Mouse (Mus musculus) left cerebral cortex, adult 9 months (tissue): Measurements from ENCODE around the gene Gm47959.
"Not testable (repeated sequence)": the region's sequence is repeated elsewhere in the genome, so short reads cannot be mapped to it uniquely, and the experiment has no call there.

Experiments
- DNase-seq, 2 experiments: peaks; one replicate each; pipeline ENCODE4 v3.0.0; 2022; ENCODE audit warnings: low spot score in 2 of 2

Gm47959 gene

DNA sequence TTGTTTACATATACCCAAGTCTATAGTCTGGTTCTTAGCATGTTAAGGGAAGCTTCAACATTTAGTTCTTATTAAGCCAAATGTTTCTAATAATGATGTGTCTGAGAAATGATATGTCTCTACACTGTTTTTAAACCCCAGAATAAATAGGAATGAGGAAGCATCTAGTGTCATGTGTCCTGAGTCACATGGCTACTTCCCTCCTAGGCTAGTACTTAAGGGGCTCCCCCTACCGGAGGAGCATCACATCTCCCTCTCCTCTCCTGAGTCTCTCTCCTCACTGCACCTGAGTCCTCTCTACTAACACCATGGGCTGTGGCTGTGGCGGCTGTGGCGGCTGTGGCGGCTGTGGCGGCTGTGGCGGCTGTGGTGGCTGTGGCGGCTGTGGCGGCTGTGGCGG is at the start of gene Gm47959:
Gene Gm47959 (plus strand): TSS at position 243 of the 400 bp plus-strand sequence.
- not testable (repeated sequence) for DNase-seq

DNA sequence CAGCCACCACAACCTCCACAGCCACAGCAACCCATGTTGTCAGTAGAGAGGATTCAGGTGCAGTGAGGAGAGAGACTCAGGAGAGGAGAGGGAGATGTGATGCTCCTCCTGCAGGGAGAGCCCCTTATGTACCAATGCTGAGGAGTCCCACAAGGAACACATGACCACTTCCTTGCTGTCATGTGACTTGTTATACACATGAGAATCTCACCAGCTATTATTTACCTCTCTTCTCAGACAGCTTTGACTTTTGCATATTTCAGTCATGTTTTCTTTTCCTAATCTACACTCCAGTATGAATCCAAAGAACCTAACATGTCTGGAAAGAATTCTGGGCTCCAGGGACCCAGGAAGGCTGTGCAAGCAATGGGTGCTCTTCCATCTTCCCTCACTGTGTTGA is 44.4 kb upstream of the Gm47959 start, which contains the start of gene Gm7544:
Gene Gm7544 (minus strand): TSS at position 101 of the 400 bp plus-strand sequence.
- not testable (repeated sequence) for DNase-seq

DNA sequence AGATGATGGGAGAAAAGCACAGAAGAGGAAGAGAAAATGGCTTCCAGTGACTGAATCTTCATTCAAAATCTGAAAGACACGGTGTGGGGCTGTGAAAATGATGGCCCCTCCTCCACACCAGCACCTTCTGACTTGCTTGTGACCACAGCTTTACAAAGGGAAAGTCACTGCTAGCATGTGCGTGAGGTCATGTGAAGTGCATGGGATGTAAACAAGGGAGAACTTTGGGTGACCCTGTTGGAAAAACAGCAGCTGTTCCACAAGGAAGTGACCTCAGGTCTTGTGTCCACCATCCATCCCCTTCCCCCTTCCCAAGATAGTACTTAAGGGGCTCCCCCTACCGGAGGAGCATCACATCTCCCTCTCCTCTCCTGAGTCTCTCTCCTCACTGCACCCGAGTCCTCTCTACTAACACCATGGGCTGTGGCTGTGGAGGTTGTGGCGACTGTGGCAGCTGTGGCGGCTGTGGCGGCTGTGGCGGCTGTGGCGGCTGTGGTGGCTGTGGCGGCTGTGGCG is 40.4 kb upstream of the Gm47959 start, which contains the start of gene Gm47955:
Gene Gm47955 (plus strand): TSS at position 417 of the 516 bp plus-strand sequence.
- no peak for DNase-seq

- no peak for DNase-seq
Observed at GRCm38 (mm10) chr1:82966413-82966812, 33.9 kb upstream of the Gm47959 start.

- no peak for DNase-seq
Observed at GRCm38 (mm10) chr1:82972046-82972445, 28.3 kb upstream of the Gm47959 start.

- no peak for DNase-seq
Observed at GRCm38 (mm10) chr1:82973244-82973643, 27.1 kb upstream of the Gm47959 start.

GRCm38 (mm10) chr1:82973901-82974300 is 26.4 kb upstream of the Gm47959 start:
- DNase-seq, result no peak

GRCm38 (mm10) chr1:82974342-82974741 is 26.0 kb upstream of the Gm47959 start:
- DNase-seq, result no peak

DNA sequence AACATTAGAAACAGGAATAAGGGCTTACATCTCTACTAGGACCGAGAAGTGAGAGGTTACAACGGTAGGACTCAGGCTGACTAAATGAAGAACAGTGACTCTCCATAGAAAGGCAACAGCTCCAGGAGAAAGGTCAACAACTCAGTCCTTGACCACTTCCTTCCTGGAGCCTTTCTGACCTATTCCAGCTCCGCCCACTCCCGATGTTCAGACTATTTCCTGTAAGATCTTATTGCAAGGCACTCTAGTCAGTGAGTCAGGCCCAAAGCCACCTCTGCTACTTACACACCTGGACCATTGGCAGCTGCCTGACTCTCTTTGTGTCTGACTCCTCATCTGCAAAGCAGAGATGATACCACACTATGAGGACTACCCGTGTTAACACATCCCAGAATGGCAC is 24.6 kb upstream of the Gm47959 start:
- no peak for DNase-seq

- DNase-seq, result no peak
Observed at GRCm38 (mm10) chr1:82977840-82978239, 22.5 kb upstream of the Gm47959 start.

DNA sequence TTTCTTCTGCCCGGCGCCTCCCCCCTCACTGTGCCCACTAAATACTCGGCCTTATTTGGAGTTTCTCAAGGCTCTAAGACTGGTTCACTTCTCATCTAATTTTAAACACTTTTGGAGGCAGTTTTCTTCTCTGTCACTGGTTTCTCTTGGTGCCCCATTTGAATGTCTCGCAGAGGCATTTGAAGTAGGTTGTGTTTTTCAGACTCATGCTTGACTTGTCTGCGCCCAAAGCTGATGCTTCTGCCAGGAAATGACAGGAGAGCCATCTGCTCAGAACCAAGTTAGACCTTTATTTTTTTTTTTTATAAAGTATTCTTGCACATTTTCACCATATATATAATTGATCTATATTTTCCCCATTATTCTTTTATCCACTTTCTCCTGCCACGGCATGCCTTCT is 13.6 kb upstream of the Gm47959 start:
- DNase-seq, result no peak

DNA sequence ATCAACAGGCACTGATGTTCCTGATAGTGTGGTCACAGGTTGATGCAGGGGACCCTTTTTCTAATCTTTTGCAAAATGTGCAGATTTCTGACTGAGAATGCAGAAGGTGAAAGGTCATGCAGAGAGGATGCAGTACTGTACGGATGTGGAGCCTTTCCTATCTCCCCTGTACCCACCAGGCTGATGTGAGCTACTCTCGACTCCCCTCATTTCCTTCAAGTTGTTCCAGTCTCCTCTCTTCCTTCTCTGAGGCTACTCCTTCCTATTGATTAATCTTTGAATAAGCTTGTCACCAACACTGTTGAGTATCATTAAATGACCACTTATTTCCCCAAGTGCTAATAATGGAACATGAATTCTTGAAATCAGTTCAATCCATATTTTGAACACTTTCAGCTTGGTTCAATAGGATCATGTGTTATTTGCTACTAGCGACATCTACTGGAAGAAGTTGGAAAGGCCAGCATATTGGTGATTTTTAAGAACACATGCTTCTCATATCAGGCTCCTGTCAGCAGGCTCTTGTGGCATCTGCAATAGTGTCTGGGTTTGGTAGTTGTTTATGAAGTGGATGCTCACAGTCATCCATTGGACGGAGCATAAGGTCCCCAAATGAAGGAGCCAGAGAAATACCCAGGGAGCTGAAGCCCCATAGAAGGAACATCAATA is 12.7 kb upstream of the Gm47959 start:
- peak in 1 of 2 experiments; percentile 78 for DNase-seq

DNA sequence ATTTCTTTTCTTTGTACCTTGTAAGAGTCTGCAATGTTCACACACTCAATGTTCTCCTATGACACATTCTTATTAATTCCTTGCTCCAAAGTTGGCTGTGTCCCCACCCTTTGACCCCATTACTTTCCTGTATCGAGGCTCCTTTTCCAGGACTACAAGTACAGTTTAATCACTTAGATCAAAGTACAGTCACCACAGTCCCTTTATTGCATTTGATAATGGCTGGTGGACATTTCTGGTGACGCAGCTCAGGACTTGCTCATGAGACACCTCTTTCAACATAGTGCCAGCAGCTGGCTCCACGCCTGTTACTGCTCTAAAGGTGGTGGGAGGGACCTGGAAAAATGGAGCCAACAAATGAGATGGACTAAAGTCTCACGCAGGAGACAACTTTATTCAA is 9.3 kb upstream of the Gm47959 start:
- no peak for DNase-seq

DNA sequence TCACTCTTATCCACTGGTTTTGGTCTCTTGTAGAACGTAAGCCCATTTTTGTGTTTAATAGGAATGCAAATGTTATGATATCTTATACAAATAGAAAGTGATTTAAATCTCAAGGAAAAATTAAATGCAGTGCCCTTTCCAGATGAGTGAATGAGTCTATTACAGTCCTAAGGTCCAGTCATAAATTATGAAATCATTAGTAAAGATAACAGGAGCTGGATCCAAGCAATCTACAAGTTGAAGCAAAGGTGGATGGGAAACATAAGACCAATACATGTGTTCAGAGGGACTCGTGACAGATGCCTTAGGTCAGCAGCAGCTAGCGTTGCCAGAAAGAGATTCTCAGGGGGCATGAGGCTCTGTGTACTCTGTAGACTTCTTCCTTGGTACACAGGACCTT is 8.8 kb upstream of the Gm47959 start:
- no peak for DNase-seq

- no peak for DNase-seq
Observed at GRCm38 (mm10) chr1:82992093-82992492, 8.3 kb upstream of the Gm47959 start.

DNA sequence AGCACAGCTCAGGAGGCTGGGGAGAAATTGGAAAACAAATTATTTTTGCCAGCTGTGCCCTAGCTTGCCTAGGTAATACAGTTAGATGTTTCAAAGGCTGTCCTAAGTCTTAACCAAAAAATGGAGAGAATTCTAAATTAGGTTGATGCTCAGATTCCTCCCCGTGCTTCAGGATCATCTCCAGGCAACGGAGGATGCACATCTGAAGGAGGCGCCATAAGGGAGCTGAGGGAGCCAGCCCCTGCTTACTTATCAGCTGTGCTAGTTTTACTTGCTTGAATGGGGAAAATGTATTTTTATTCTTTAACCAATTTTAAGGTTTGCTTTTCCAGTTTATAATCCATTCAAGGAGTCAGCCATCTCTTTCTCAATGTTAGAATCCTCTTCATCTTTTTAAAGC is 6.4 kb upstream of the Gm47959 start:
- no peak for DNase-seq

- no peak for DNase-seq
Observed at GRCm38 (mm10) chr1:83006218-83007179, 6.2 kb downstream of the Gm47959 start.

DNA sequence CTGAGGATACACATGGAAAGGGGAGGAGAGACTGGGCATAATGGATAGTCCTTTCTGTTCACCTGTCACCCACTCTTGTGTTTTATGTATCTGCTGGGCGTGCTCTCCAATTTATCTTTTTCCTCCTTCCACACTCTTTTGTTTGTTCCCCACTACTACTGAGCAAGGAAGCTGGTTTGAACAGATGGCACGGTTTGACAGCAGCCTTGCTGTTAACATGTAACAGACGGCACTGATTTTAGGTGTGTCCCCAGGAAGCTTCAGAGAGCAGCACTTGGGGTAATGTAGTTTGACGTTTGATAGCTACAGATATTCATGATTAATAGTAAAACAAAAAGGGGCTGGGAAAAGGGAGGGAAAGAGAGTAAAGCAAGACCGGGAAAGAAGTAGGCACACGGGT is 7.1 kb downstream of the Gm47959 start:
- DNase-seq, result no peak

- no peak for DNase-seq
Observed at GRCm38 (mm10) chr1:83014477-83014876, 14.1 kb downstream of the Gm47959 start.

GRCm38 (mm10) chr1:83015329-83015879 is 15.1 kb downstream of the Gm47959 start:
- no peak for DNase-seq

GRCm38 (mm10) chr1:83016556-83016955 is 16.2 kb downstream of the Gm47959 start:
- no peak for DNase-seq

DNA sequence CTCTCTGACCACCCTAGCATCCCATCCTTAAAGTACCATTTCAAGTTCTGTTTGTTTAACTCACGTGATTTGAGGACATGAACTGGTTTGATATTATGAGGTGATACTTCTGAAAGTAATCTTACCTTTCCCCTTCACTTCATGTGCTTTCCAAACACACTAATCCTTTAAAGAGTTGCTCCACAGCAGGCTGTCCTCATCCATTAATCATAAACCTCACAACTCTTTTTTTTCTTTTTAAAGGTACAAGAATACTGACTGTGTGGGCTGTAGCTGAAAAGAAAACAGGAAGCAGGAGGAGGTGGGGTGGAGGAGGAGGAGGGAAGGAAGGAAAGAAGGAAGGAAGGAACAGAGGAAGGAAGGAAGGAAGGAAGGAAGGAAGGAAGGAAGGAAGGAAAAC is 31.6 kb downstream of the Gm47959 start:
- no peak for DNase-seq
